Mouse (Mus musculus) liver, postnatal 0 days (tissue): ENCODE measurements at regions not wholly inside any gene's neighbourhood (a gene's known extent, or its start where the extent isn't known, plus 50 kb on each side); places are given as distances from the start of the nearest gene placed in this dataset.

ENCODE experiments used
- ATAC-seq: fragments of 200-750 bp; cut with Nextera tagmentation; 2 replicates; pipeline ENCODE4 v1.8.0; 2017; ENCODE audit warnings: mild to moderate bottlenecking, moderate library complexity
- DNase-seq: peaks from one replicate; pipeline ENCODE4 v3.0.0-alpha.2; 2016
- H3K27ac ChIP-seq: fragments of 300-500 bp; sonication (generic); 2 replicates; pipeline ENCODE4 v1.5.1; 2014; ENCODE audit warnings: antibody characterized with exemption, moderate library complexity, mild to moderate bottlenecking, low read depth
- H3K27me3 ChIP-seq: fragments of 300-500 bp; sonication (generic); 2 replicates; pipeline ENCODE4 v1.6.1; 2014; ENCODE audit warnings: low read length, control low read depth, mixed read lengths; ENCODE audit not compliant: insufficient read depth
- H3K36me3 ChIP-seq: fragments of 300-500 bp; sonication (generic); replicated peaks from 2 replicates; pipeline ENCODE4 v1.6.1; 2014; ENCODE audit warnings: mild to moderate bottlenecking, control low read depth, low read length, moderate library complexity, mixed read lengths; ENCODE audit not compliant: insufficient read depth
- H3K4me1 ChIP-seq: fragments of 300-500 bp; sonication (generic); 2 replicates; pipeline ENCODE4 v1.6.1; 2014; ENCODE audit warnings: antibody characterized with exemption, mild to moderate bottlenecking, control low read depth; ENCODE audit not compliant: insufficient read depth
- H3K4me2 ChIP-seq: fragments of 300-500 bp; sonication (generic); 2 replicates; pipeline ENCODE4 v1.6.1; 2014; ENCODE audit warnings: low read depth, mild to moderate bottlenecking, low read length, moderate library complexity, mixed read lengths
- H3K4me3 ChIP-seq: fragments of 300-500 bp; sonication (generic); 2 replicates; pipeline ENCODE4 v1.5.1; 2014; ENCODE audit warnings: low read depth, low read length
- H3K9ac ChIP-seq: fragments of 300-500 bp; sonication (generic); replicated peaks from 2 replicates; pipeline ENCODE4 v1.6.1; 2014; ENCODE audit warnings: mild to moderate bottlenecking, moderate library complexity
- H3K9me3 ChIP-seq: fragments of 300-500 bp; sonication (generic); 2 replicates; pipeline ENCODE4 v1.6.1; 2016; ENCODE audit warnings: mild to moderate bottlenecking, control low read depth, low read length, mixed read lengths
- CTCF ChIP-seq: sonication (generic); IDR thresholded peaks from 2 replicates; pipeline ENCODE4 v1.5.1; 2016; ENCODE audit warnings: antibody characterized with exemption, low read depth
- EP300 ChIP-seq: IDR thresholded peaks from 2 replicates; pipeline ENCODE4 v1.6.1; 2016; ENCODE audit warnings: antibody characterized with exemption, low read depth, mild to moderate bottlenecking
- WGBS: fragments of 180-500 bp; shearing (Covaris S2); extraction: QIAGEN DNeasy Blood & Tissue Kit; methylation state at CpG from one replicate; pipeline ENCODE4 v1.1.7; 2014; ENCODE audit not compliant: insufficient replicate concordance; 5-methylcytosine and 5-hydroxymethylcytosine counted together

GRCm38 (mm10) chr10:24357636-24358035 lies 134.3 kb downstream of the Moxd1 start:
- Histone ChIP-seq H3K27ac (no peak overlapping the region), H3K4me1 (no peaks in the 10 kb centered on the region), H3K4me2 (no peak overlapping the region), H3K9ac (no peak overlapping the region), H3K9me3 (no peaks in the 10 kb centered on the region), H3K4me3 (no peak overlapping the region), H3K36me3 (no peaks in the 10 kb centered on the region), H3K27me3 (no peaks in the 10 kb centered on the region)
- DNase-seq (no peak), ATAC-seq (no peak)
- TF ChIP-seq CTCF (no peak), EP300 (no peak)
- 35% methylated on average over 3 of the region's 3 CpGs for WGBS

GRCm38 (mm10) chr10:24361424-24361823 lies 138.1 kb downstream of the Moxd1 start:
- 66% methylated on average over 3 of the region's 3 CpGs for WGBS

GRCm38 (mm10) chr10:24365369-24365768 lies 142.1 kb downstream of the Moxd1 start:
- H3K4me3 ChIP-seq = no peak overlapping the region
- no peaks in the 10 kb centered on the region for H3K36me3 ChIP-seq
- no peaks in the 10 kb centered on the region for H3K9me3 ChIP-seq
- no peak for TF ChIP-seq CTCF
- no peak for TF ChIP-seq EP300
- WGBS = 76% methylated on average over 5 of the region's 5 CpGs
- ATAC-seq = no peak
- no peak overlapping the region for H3K27ac ChIP-seq
- H3K4me2 ChIP-seq = no peak overlapping the region
- no peaks in the 10 kb centered on the region for H3K4me1 ChIP-seq
- DNase-seq = no peak
- H3K9ac ChIP-seq = no peak overlapping the region
- H3K27me3 ChIP-seq = no peaks in the 10 kb centered on the region

More at GRCm38 (mm10) chr10:24361424-24361823, 138.1 kb downstream of the Moxd1 start:
- Histone ChIP-seq H3K4me1 (no peaks in the 10 kb centered on the region), H3K36me3 (no peaks in the 10 kb centered on the region), H3K9ac (no peak overlapping the region), H3K27me3 (no peaks in the 10 kb centered on the region), H3K9me3 (no peaks in the 10 kb centered on the region), H3K4me2 (no peak overlapping the region), H3K4me3 (no peak overlapping the region), H3K27ac (no peak overlapping the region)
- TF ChIP-seq CTCF = no peak
- TF ChIP-seq EP300 = no peak
- no peak for DNase-seq
- no peak for ATAC-seq

GRCm38 (mm10) chr10:24367010-24367409 lies 143.7 kb downstream of the Moxd1 start:
- H3K4me2 ChIP-seq = no peak overlapping the region
- no peaks in the 10 kb centered on the region for H3K36me3 ChIP-seq
- ATAC-seq (no peak), DNase-seq (no peak)
- no peak overlapping the region for H3K27ac ChIP-seq
- H3K27me3 ChIP-seq = no peaks in the 10 kb centered on the region
- H3K4me3 ChIP-seq = no peak overlapping the region
- H3K9ac ChIP-seq = no peak overlapping the region
- no peaks in the 10 kb centered on the region for H3K4me1 ChIP-seq
- WGBS = 84% methylated on average over 5 of the region's 5 CpGs
- H3K9me3 ChIP-seq = no peaks in the 10 kb centered on the region
- no peak for TF ChIP-seq EP300
- TF ChIP-seq CTCF = no peak

- 53% methylated on average over 6 of the region's 6 CpGs for WGBS
- no peaks in the 10 kb centered on the region for H3K27me3 ChIP-seq
- H3K4me1 ChIP-seq = no peaks in the 10 kb centered on the region
- TF ChIP-seq CTCF (no peak), EP300 (no peak)
- no peaks in the 10 kb centered on the region for H3K36me3 ChIP-seq
- no peak for DNase-seq
- H3K4me2 ChIP-seq = no peak overlapping the region
- H3K27ac ChIP-seq = no peak overlapping the region
- no peak overlapping the region for H3K4me3 ChIP-seq
- ATAC-seq = no peak
- no peak overlapping the region for H3K9ac ChIP-seq
- no peaks in the 10 kb centered on the region for H3K9me3 ChIP-seq
Measured at GRCm38 (mm10) chr10:24373957-24374356, 150.6 kb downstream of the Moxd1 start.

GRCm38 (mm10) chr10:24379291-24379690 lies 156.0 kb downstream of the Moxd1 start:
- H3K9me3 ChIP-seq = no peaks in the 10 kb centered on the region
- TF ChIP-seq CTCF (no peak), EP300 (no peak)
- no peaks in the 10 kb centered on the region for H3K36me3 ChIP-seq
- no peak for ATAC-seq
- no peaks in the 10 kb centered on the region for H3K27me3 ChIP-seq
- H3K4me3 ChIP-seq = no peak overlapping the region
- H3K9ac ChIP-seq = no peak overlapping the region
- WGBS = 67% methylated on average over 5 of the region's 5 CpGs
- DNase-seq = no peak
- no peak overlapping the region for H3K27ac ChIP-seq
- no peaks in the 10 kb centered on the region for H3K4me1 ChIP-seq
- H3K4me2 ChIP-seq = no peak overlapping the region
